Mouse (Mus musculus): ENCODE data around the gene Syt3. TPM values are rescaled to one million over a fixed set of nuclear protein-coding genes. Genes with fewer than 3 reads are reported as not detected.

The Syt3 gene
- total and polyA plus RNA-seq, 3 experiments = 0.02 TPM; not detected in 2

DNA sequence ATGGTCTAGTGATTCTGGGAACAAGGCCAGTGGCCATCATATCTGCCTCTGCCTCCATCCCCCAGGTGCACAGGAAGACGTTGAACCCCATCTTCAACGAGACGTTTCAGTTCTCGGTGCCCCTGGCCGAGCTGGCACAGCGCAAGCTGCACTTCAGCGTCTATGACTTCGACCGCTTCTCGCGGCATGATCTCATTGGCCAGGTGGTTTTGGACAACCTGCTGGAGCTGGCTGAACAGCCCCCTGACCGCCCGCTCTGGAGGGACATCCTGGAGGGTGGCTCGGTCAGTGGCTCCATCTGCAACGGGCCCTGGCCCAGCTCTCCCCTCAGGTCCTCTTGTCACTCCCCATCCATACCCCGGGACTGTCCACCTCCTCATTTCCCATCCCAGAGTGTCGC lies 9.4 kb downstream of the Syt3 start:
- no peak for DNase-seq (ENCODE audit: low spot score)
- Histone ChIP-seq H3K27me3 (ENCODE audit: insufficient read depth, low read length) (peaks cover 40% of the 10 kb centered on the region), H3K4me3 (ENCODE audit: low read depth, low read length) (no peak overlapping the region), H3K9me3 (replicated peaks) (no peaks in the 10 kb centered on the region), H3K36me3 (replicated peaks) (no peaks in the 10 kb centered on the region), H3K4me1 (ENCODE audit: insufficient read depth, low read depth, low read length) (no peaks in the 10 kb centered on the region)
- no peak for TF ChIP-seq CTCF (IDR thresholded peaks at IDR 0.05; ENCODE audit: low read depth, low read length)
- TF ChIP-seq GATA2 (IDR thresholded peaks at IDR 0.05; ENCODE audit: borderline replicate concordance, low read depth, low read length) = no peak
- TF ChIP-seq TAL1 (conservative IDR thresholded peaks at IDR 0.05; ENCODE audit: low read depth, low read length) = no peak
- TF ChIP-seq GATA1 (IDR thresholded peaks at IDR 0.05; ENCODE audit: borderline replicate concordance, low read length) = no peak
- no peak for TF ChIP-seq POLR2AphosphoS5 (IDR thresholded peaks at IDR 0.05; ENCODE audit: insufficient replicate concordance, low read depth, low read length)
- ATAC-seq (ENCODE audit: extremely low read depth, insufficient number of reproducible peaks, low FRiP score, poor library complexity, severe bottlenecking) = no peak

- H3K36me3 ChIP-seq (replicated peaks) = no peaks in the 10 kb centered on the region
- H3K27me3 ChIP-seq (ENCODE audit: insufficient read depth, low read length) = peaks cover 25% of the 10 kb centered on the region
- 0 out of 2 replicates have a peak, but pooled peaks have one; percentile 7 for TF ChIP-seq CTCF (IDR thresholded peaks at IDR 0.05; ENCODE audit: low read depth, low read length)
- TF ChIP-seq TAL1 (conservative IDR thresholded peaks at IDR 0.05; ENCODE audit: low read depth, low read length) = no peak
- DNase-seq (ENCODE audit: low spot score) (peak; percentile 31), ATAC-seq (ENCODE audit: extremely low read depth, insufficient number of reproducible peaks, low FRiP score, poor library complexity, severe bottlenecking) (no peak)
- 0 out of 2 replicates have a peak, but pooled peaks cover 2% of the 10 kb centered on the region for H3K4me1 ChIP-seq (ENCODE audit: insufficient read depth, low read depth, low read length)
- H3K4me3 ChIP-seq (ENCODE audit: low read depth, low read length) = no peak overlapping the region
- no peaks in the 10 kb centered on the region for H3K9me3 ChIP-seq (replicated peaks)
Observed at GRCm38 (mm10) chr7:44398570-44398969, 14.7 kb downstream of the Syt3 start.

DNA sequence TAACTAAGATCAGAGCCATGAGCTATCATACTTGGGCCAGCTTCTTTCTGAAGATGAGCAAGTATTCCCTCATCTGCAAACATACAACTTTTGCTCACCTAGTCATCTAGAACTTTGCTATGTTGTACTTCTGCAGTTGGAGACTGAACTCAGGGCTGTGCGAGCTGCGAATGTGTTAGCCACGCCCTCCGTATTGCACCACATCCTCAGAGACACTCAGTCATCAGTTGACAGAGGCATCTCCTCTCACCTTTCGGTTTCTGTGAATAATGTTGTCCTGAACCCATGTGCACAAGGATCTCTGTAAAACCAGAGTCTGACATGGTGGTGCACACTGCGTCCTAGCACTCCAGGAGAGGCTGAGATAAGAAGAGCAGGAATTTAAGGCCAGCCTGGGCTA lies 17.8 kb downstream of the Syt3 start:
- no peak overlapping the region for H3K4me3 ChIP-seq (ENCODE audit: low read depth, low read length)
- no peaks in the 10 kb centered on the region for H3K36me3 ChIP-seq (replicated peaks)
- no peaks in the 10 kb centered on the region for H3K9me3 ChIP-seq (replicated peaks)
- TF ChIP-seq GATA2 (IDR thresholded peaks at IDR 0.05; ENCODE audit: borderline replicate concordance, low read depth, low read length) (no peak), POLR2AphosphoS5 (IDR thresholded peaks at IDR 0.05; ENCODE audit: insufficient replicate concordance, low read depth, low read length) (no peak), TAL1 (conservative IDR thresholded peaks at IDR 0.05; ENCODE audit: low read depth, low read length) (no peak), CTCF (IDR thresholded peaks at IDR 0.05; ENCODE audit: low read depth, low read length) (no peak), GATA1 (IDR thresholded peaks at IDR 0.05; ENCODE audit: borderline replicate concordance, low read length) (no peak)
- DNase-seq (ENCODE audit: low spot score) (no peak), ATAC-seq (ENCODE audit: extremely low read depth, insufficient number of reproducible peaks, low FRiP score, poor library complexity, severe bottlenecking) (no peak)
- H3K27me3 ChIP-seq (ENCODE audit: insufficient read depth, low read length) = peaks cover 18% of the 10 kb centered on the region
- 0 out of 2 replicates have a peak, but pooled peaks cover 2% of the 10 kb centered on the region for H3K4me1 ChIP-seq (ENCODE audit: insufficient read depth, low read depth, low read length)

GRCm38 (mm10) chr7:44405346-44406014 lies 21.6 kb downstream of the Syt3 start:
- peaks cover 34% of the 10 kb centered on the region; the same call in 1 of the 2 replicates for H3K27me3 ChIP-seq (ENCODE audit: insufficient read depth, low read length)
- ATAC-seq (ENCODE audit: extremely low read depth, insufficient number of reproducible peaks, low FRiP score, poor library complexity, severe bottlenecking) (no peak), DNase-seq (ENCODE audit: low spot score) (no peak)
- H3K4me3 ChIP-seq (ENCODE audit: low read depth, low read length) = no peak overlapping the region
- no peaks in the 10 kb centered on the region for H3K36me3 ChIP-seq (replicated peaks)
- TF ChIP-seq POLR2AphosphoS5 (IDR thresholded peaks at IDR 0.05; ENCODE audit: insufficient replicate concordance, low read depth, low read length) (no peak), GATA2 (IDR thresholded peaks at IDR 0.05; ENCODE audit: borderline replicate concordance, low read depth, low read length) (no peak), TAL1 (conservative IDR thresholded peaks at IDR 0.05; ENCODE audit: low read depth, low read length) (no peak), GATA1 (IDR thresholded peaks at IDR 0.05; ENCODE audit: borderline replicate concordance, low read length) (no peak), CTCF (IDR thresholded peaks at IDR 0.05; ENCODE audit: low read depth, low read length) (no peak)
- no peaks in the 10 kb centered on the region for H3K4me1 ChIP-seq (ENCODE audit: insufficient read depth, low read depth, low read length)
- no peaks in the 10 kb centered on the region for H3K9me3 ChIP-seq (replicated peaks)

- DNase-seq (ENCODE audit: low spot score) = no peak
- Histone ChIP-seq H3K36me3 (replicated peaks) (no peaks in the 10 kb centered on the region), H3K4me1 (ENCODE audit: insufficient read depth, low read depth, low read length) (no peaks in the 10 kb centered on the region), H3K27me3 (ENCODE audit: insufficient read depth, low read length) (peaks cover 34% of the 10 kb centered on the region; the same call in 1 of the 2 replicates), H3K9me3 (replicated peaks) (no peaks in the 10 kb centered on the region), H3K4me3 (ENCODE audit: low read depth, low read length) (no peak overlapping the region)
- ATAC-seq (ENCODE audit: extremely low read depth, insufficient number of reproducible peaks, low FRiP score, poor library complexity, severe bottlenecking) = no peak
- no peak for TF ChIP-seq POLR2AphosphoS5 (IDR thresholded peaks at IDR 0.05; ENCODE audit: insufficient replicate concordance, low read depth, low read length)
- TF ChIP-seq TAL1 (conservative IDR thresholded peaks at IDR 0.05; ENCODE audit: low read depth, low read length) = no peak
- no peak for TF ChIP-seq GATA1 (IDR thresholded peaks at IDR 0.05; ENCODE audit: borderline replicate concordance, low read length)
- no peak for TF ChIP-seq GATA2 (IDR thresholded peaks at IDR 0.05; ENCODE audit: borderline replicate concordance, low read depth, low read length)
- no peak for TF ChIP-seq CTCF (IDR thresholded peaks at IDR 0.05; ENCODE audit: low read depth, low read length)
Observed at GRCm38 (mm10) chr7:44406015-44406355, 22.1 kb downstream of the Syt3 start.

DNA sequence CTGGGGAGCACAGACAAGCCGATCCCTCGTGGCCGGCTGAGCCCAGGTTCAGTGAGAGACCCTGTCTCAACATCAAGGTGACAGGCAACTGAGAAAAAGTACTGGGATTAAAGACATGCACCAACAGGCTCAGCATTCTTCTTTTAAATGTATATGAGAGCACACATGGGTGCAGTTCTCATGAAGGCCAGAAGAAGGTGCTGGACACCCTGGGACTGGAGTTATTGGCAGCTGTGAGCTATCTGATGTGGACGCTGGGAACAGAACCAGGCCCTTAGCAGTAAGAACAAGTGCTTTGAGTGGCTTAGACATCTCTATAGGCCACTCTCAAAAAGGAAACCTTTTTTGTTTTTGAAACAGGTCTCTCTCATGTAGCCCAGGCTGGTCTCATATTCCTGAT lies 27.2 kb downstream of the Syt3 start:
- DNase-seq (ENCODE audit: low spot score) = no peak

More for the DNA sequence above, 27.2 kb downstream of the Syt3 start:
- H3K4me3 ChIP-seq (ENCODE audit: low read depth, low read length) = no peak overlapping the region
- no peaks in the 10 kb centered on the region; the same call in 1 of the 2 replicates for H3K4me1 ChIP-seq (ENCODE audit: insufficient read depth, low read depth, low read length)
- peaks cover 29% of the 10 kb centered on the region for H3K27me3 ChIP-seq (ENCODE audit: insufficient read depth, low read length)
- TF ChIP-seq TAL1 (conservative IDR thresholded peaks at IDR 0.05; ENCODE audit: low read depth, low read length) = no peak
- no peak for TF ChIP-seq POLR2AphosphoS5 (IDR thresholded peaks at IDR 0.05; ENCODE audit: insufficient replicate concordance, low read depth, low read length)
- TF ChIP-seq GATA2 (IDR thresholded peaks at IDR 0.05; ENCODE audit: borderline replicate concordance, low read depth, low read length) = no peak
- TF ChIP-seq CTCF (IDR thresholded peaks at IDR 0.05; ENCODE audit: low read depth, low read length) = no peak
- TF ChIP-seq GATA1 (IDR thresholded peaks at IDR 0.05; ENCODE audit: borderline replicate concordance, low read length) = no peak
- H3K9me3 ChIP-seq (replicated peaks) = no peaks in the 10 kb centered on the region
- ATAC-seq (ENCODE audit: extremely low read depth, insufficient number of reproducible peaks, low FRiP score, poor library complexity, severe bottlenecking) = no peak
- no peaks in the 10 kb centered on the region for H3K36me3 ChIP-seq (replicated peaks)
